Mouse (Mus musculus) fat pad, adult 2 months (tissue): ENCODE measurements around the gene Hecw2.

Source experiments
- DNase-seq: peaks from one replicate; pipeline ENCODE4 v3.0.0-alpha.2; 2011; ENCODE audit warnings: low read depth, low spot score; ENCODE audit errors: extremely low read depth

The Hecw2 gene

DNA sequence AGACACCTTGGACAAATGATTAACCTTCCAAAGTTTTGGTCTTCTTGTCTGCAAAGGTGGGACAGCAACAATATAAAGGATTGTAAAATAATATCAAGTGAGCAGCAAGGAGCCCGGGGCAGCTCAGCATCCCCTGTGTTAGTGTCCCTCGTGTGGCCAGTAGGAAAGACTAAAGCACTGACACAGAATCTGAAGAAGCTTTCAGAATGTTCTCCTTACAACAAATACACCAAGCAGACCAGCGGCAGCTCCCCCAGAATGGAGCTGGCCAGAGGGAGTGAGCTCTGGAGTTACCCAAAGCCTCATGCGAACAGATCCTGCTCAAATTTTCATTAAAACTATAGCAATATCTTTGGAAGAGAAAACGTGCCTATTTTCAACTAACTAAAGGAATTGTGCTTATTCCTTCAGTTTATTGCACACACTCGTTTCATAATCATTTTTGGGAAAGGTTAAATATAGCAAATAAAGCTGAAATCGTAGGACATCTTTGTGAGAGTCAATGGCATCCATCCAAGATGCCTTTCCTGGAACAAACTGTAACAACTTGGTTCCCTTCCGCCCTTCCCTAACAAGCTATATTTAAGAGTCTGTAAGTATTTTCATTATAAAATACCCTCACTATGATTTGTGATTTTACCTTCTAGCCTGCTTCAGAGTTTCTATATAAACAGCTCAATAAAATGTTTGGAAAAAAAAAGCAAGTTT is 208.6 kb downstream of the Hecw2 start:
- no peak for DNase-seq

DNA sequence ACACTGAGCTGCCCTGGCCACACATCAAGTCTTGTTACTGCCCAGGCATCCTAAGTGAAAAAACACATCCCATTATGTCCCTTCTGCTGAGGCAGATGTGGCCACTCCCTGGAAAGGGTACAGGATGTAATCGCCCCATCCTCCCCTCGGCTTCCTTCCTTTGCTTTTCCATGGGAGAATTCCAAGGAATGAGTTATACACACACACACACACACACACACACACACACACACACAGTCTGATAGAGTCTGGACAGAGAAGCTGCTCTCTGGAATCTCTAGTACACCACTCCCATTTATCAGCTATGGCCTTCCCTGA is 216.5 kb downstream of the Hecw2 start:
- DNase-seq, result no peak

DNA sequence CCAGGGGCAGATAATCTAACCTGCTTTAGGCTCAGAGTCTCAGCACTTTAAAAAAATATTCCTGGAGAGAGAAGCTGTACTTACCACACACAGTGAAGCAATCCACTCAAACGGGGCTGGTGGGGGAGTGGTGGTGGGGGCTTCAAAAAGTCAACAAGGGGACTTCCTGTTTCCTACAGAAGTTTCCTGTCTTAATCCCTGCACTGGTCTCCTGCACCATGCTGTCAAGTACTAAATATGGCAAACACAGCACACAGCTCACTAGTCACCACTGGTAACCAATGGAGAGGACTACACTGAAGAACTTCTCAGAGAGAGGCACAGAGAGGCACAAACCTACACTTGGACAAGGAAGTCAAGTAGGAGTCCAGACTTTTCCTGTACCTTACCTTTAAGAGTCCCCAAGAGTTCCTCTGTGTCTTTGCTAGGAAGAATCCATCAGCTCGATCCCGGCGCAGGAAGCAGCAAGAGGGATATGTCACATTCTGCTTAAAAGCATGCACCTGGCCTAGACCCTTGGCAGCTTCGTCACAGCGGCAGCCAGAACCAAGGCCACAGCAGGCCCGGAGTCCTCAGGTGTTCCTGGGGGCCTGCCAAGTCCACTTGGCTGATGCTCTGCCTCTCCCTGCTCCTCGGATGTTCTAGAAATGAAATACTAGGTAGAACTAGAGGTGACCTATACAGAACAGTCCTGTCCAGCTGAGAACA is 217.0 kb downstream of the Hecw2 start:
- no peak for DNase-seq

DNA sequence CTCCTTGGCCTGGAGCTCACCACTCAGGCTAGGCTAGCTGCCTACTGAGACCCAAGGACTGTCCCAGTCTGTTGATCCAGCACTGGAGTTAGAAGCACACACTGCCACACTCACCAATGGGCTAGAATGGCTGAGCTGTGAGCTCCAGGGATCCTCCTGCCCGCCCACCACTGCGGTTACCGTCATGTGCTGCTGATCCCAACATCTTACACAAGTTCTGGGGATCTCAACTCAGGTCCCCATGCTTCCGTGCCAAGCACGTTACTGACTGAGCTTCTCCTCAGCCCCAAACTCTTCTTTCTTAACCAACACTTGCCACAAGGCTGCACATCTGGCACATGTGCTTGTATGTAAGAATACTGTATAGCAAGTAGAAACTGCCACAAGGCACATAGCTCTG is 218.2 kb downstream of the Hecw2 start:
- DNase-seq, result no peak

DNA sequence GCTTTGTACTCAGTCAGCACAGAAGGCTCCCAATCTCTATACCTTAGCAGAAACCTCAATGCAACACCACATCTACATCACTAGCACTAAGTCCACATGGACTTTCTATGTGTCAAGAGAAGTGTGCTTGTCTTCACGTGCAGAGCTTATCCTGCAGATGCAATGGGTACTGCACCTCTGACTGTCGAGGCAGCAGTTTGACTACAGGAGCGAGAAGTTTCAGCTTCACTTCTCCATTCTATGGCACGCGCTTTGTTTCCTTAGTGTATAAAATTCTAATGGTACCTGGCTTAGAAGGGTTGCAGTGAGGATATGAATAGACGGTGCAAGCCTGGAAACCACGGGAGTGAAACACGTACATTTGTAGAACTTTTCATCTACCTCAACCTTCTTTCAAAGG is 218.9 kb downstream of the Hecw2 start:
- no peak for DNase-seq

DNA sequence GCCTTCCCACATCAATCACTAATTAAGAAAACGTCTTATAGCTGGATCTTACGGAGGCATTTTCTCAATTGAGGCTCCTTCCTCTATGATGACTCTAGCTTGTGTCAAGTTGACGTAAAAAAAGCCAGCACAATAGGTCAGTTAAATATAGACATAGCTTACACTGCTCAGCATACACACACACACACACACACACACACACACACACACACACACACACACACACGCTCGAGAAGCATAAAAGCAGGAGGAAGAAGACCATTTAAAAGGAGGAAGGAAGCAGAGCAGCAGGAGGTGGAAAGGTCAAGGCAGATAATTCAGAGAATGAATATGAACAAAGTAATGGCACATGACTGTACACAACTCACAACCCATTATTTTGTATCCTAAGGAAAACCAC is 220.0 kb downstream of the Hecw2 start:
- DNase-seq, result no peak

DNA sequence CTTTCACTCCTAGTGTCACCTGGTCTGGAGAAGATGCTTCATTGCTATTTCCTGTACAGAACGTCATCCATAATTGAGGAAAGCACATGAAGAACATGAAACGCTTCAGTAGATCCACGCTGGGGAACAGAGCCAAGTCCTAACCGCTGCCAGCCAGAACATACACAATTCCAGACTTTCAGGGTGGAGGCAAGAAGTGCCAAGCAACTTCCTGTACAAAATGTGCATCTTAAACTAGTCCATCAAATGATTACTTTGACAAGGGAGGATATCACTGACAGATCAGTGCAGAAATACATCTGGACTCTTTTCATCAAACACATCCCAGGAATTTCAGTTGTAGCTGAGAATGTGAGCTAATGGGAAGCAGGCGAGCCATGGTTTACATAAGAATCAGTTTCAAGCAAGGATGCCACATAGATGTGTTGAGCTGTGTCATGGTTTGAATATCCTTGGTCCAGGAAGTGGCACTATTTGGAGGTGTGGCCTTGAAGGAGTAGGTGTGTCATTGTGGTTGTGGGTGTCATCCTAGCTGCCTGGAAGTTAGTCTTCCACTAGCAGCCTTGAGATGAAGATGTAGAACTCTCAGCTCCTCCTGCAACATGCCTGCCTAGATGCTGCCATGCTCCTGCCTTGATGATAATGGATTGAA is 224.5 kb downstream of the Hecw2 start:
- DNase-seq, result no peak

DNA sequence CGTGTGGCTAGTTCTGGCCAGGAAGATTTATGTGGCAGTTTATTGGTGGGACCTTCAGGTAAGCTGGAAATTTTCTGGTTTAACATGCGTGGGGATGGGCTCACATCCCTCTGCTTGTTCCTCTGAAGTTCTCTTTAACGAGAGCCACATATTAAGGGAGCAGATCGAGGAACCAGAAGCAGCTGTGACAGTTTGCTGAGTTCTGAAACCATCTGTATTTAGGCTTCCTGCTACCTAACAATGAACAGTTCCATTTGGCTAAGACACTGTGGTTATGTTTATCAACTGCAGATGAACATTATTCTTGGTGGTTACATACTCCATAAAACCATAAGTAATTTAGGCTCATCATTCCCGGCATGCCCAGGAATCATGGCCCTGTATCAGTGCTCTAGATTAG is 242.6 kb downstream of the Hecw2 start:
- no peak for DNase-seq

DNA sequence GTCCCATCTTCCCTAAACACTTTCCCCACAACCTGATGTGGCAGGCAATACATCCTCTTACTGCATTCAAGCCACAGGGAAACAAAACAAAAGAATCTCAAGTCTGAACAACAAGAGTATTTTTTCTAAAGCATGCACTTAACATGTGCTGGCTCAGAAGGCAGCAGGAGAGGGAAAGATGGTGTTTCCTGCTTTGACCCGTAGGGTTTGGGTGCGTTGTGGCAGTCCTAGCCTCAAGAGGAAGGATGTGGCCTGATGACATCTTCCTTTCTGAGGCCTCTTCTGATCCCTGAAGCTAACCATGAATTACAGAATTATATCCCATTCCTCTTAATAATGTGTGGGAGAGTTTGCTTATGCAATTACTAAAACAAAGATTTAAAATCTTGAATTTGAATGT is 249.2 kb downstream of the Hecw2 start:
- no peak for DNase-seq

DNA sequence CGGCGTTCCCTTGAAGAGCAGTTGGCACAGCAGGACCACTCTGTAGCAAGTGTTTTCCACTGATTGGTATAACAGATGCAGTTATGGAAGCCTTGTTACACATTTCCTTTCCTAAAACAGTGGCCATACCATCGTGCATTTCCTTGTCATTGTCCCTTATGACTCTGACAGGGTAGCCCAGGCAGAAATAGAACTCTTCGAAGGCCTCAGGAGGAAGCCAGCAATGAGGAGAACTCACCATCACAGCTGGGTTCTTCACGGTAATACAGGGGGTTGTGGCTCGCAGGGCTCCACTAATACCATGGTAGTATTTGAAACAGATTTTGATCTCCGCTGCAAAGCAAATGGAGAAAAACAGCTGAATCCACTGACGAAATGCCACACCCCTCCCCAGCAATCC is 252.5 kb downstream of the Hecw2 start:
- DNase-seq, result no peak

DNA sequence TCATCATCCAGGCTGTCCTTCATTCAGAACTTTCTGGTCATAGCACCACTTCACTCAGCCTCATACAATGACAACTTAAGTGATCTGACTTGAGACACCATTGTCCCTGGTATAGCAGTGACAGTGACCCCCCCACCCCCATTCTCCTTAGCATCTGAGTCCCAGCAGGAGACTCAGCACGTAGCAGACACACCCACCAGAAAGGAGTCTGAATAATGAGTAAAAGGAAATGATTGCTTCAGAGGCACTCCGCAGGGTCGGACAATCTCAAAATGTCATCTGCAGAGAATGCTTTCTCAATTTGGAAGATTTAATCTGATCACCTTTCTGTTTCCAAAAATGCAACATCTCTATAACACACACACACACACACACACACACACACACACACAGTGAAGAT is 253.4 kb downstream of the Hecw2 start:
- DNase-seq, result no peak

DNA sequence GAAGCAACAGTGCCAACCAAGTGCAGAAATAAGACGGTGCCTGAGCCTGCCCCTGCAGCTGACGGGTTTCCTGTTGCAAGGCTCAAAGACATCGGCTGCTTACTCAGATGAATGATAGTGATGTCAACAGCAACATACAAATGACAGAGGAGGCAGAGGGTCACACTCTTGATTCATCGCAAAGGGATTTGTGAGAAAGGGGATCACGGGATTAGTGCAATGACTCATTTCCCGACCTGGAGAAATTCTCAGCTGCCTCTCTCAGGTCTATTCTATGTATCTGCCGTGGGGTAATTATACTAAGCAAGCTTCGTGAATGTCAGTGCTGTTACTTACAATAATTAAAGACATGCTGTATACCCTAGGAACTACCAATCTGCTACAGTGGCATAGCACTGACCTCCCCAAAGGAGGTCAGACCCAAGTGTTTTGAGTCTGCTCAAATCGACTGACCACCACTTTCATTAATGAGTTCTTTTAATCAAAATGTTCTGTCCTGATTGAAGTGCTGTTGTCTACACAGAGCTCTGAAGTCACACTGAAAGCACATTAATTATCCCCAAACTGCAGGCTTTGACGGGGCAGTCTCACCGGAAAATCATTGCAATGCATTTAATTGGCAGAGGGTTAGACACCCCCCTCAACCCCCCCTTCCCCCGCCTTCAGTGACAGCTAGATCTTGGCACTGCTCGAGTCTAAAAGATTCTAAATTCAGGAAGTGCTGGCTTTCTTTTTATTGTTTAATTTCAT is 254.5 kb downstream of the Hecw2 start:
- DNase-seq, result no peak

DNA sequence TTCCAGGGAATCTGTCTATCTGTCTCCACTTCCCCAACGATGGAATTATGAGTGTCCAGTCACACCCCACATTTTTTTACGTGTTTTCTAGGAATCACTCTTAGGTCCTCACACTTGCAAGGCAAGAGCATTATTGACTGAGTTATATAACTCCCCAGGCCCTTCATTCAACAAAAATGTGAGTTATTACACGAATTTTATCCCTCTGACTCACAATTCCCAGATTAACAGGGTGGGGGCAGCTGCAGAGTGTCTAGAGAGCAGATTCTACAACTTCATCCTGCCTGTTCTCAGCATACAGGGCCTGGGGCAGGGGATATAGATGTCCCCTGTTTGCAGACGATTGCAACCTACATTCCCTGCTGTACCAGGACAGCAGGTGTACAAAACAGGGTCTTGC is 255.7 kb downstream of the Hecw2 start:
- no peak for DNase-seq

DNA sequence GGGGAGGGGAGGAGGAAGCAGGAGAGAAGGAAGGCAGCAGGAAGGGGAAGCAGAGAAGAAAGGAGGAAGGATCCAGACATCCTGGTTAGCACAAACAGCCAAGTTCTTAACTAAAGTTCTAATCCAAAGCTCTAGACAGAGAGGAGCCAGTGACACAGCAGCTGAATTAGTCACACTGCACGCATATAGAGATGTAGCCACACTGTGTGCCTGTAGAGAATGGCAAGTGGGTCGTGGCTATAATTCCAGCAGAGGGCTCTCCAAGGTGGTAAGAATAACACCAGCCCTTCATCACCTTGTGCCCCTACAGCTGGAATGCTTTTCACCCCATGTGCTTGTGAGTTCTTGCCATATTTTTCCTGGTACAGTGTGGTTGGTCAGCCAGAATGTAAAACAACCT is 261.7 kb downstream of the Hecw2 start:
- DNase-seq, result no peak

DNA sequence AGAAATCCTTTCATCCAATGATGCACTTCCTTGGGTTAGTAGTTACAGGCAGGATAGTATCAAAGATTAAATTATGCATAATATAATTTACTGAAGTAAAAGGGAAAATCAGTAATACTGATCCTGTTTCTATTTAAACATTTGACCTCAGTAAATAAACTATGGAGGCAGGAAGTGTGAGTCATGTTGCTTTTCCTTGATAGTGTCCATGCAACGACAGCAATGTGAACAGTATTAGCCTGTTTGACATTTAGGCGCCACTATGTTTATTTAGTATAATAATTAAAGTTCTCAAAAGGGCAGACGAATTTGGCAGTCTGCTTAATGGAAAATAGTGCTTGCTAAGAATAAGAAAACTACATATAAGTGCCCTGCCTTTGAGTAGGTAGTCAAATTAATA is 263.7 kb downstream of the Hecw2 start:
- DNase-seq, result no peak

DNA sequence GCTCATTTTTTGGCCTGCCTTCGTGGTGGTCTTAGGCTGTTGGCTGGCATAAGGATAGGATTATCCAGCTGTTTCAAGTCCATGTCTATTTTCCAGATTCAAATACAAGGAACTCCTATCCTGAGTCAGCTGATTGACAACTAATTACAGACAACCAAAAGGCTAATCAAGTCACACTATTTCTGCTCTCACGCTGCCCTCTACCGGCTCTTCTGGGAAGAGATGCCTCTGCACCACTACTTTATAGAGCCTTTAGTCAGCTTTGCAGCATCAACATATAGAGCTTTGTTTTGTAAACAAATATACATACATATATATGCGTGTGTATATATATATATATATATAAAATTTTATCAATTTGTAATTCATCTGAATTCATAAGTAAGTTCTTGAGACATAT is 267.4 kb downstream of the Hecw2 start:
- no peak for DNase-seq

DNA sequence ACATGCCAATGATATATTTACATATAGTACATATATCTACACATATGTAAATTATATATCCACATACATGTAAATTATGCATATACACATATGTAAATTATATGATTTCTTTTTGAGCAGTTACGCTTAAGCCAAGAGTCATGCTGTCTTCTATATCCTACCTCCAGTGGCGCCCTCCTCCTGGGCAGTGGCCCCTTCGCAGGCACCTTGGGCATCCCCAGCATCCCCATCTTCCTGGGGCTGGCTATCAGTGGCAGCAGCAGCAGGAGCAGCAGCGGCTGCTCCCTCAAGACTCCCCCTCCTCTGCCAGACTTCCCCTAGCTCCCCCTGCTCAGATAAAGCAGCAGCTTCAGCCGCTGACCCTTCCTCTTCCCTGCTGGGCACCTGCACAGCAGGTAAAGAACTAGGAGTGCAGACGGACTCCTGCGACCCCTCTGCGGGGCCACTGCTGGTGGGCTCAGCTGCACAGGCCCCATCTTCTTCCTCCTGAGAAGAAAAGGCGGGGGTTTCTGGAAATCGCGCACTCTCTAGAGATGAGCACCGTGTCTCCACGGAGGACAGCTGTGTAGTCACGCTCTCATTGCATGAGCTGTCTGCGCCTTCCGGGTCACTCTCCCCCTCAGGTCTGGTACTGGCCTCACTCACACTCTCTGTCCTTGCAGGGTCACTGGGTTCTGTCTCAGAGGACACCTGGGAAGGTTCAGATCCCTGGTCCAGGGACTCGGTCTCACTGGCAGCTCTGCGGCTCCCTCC is 269.6 kb downstream of the Hecw2 start:
- no peak for DNase-seq

DNA sequence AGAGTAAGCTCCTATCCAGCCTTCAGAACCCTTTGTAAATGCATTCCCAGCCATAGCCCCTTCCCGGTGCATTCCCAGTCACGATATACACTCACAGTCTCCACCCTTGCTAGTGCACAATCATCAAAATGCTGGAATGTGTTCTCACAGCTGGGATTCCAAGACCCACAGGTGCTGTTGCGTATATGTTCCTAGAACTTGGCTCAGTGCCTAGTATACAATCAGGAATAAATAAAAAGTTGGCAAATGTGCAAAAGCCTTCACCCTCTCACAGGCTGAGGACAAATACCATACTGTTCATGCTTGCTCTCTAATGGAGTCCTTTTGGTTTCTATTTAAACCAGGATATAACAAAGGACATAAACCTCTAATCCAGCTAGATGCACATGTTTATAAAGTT is 283.1 kb downstream of the Hecw2 start:
- DNase-seq, result no peak

DNA sequence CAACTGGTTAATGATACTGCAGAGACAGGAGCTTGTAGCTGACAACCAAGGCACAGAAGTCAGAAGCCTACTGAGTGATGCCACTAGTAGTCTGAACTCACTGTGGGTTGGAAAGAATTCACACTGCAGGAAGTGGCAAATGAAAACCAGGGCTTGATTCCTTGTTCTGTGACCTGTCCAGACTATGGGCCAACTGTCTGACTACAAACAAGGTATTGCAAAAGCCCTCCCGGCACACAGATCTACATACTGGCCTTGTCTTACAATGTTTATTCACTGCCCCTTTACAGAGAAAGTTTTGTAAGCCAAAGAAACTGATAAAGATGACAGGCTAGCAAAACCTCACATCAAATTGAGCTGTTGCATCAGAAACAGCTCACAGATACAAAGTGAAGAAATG is 284.7 kb downstream of the Hecw2 start:
- no peak for DNase-seq

DNA sequence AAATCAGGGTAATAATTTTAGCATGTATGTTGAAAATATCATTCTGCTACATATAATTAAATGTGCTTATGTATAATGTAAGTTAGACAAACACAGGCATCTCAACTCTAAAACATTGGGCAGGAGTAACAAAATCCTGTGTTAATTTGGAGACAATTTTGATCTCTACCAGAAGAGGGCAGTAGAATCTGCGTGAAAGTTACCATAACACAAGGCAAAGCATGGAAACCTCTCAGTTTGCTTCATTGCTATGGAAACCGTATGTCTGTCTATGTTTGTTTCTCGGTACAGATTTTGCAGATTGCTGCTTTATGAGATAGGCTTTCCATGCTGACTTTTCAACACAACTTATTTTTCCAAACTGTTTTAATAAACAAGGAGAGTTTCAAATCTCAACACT is 285.9 kb downstream of the Hecw2 start:
- no peak for DNase-seq

DNA sequence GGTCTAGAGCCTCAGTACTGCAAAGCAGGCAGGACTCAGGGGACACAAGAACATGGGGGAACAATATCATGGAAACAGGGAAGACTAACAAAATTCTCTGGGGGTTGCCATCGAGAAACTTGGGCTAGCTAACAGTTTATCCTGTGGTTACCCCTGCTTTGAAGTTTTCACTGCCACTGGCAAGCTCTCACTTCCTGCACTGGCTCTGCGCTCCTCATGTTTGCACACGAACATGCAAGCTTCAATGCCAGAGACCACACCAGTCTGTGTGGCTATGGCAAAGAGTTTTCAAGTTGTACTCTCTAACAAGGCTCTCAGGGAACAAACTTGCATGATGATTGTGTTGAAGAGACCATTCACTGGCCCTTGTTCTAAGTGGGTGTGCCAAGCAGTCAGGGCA is 288.8 kb downstream of the Hecw2 start:
- no peak for DNase-seq
